Mouse (Mus musculus): ENCODE results near the gene Rpl4. TPM values are rescaled to one million over a fixed set of nuclear protein-coding genes. Genes with fewer than 3 reads are reported as not detected.

The Rpl4 gene
- total and polyA plus RNA-seq, 3 experiments: 1,956 to 4,069 (median 1,996) TPM

- Histone ChIP-seq H3K79me2 (replicated peaks; ENCODE audit: control insufficient read depth, extremely low read depth, insufficient read depth, poor library complexity, severe bottlenecking) (no peaks in the 10 kb centered on the region), H3K36me3 (replicated peaks in 1 of 2; ENCODE audit: control insufficient read depth in 1 of 2, insufficient read depth in 1 of 2, low read length in 1 of 2) (peaks cover 26 to 90% of the 10 kb centered on the region in 2 experiments), H3K4me2 (ENCODE audit: insufficient read depth, low read depth, poor library complexity, severe bottlenecking) (no peak overlapping the region), H3K9me3 (replicated peaks; ENCODE audit: low read length) (no peaks in the 10 kb centered on the region), H3K9ac (ENCODE audit: insufficient read depth, low read depth) (no peak overlapping the region), H3K27ac (ENCODE audit: insufficient read depth, low read depth) (no peak overlapping the region), H3K27me3 (replicated peaks) (no peaks in the 10 kb centered on the region), H3K4me1 (ENCODE audit: control insufficient read depth in 1 of 2, insufficient read depth in 2 of 2) (no peaks in the 10 kb centered on the region), H3K4me3 (replicated peaks in 1 of 3; ENCODE audit: low read depth in 2 of 3, low read length in 2 of 3, poor library complexity in 1 of 3) (no peak overlapping the region)
- TF ChIP-seq MEF2A (IDR thresholded peaks at IDR 0.05; ENCODE audit: borderline replicate concordance, low read depth, low read length) (no peak), POLR2A (IDR thresholded peaks at IDR 0.05; ENCODE audit: low read depth, low read length) (no peak), PAX5 (IDR thresholded peaks at IDR 0.05; ENCODE audit: low read length) (no peak), SMC3 (IDR thresholded peaks at IDR 0.05; ENCODE audit: low read depth, low read length) (no peak), MAZ (IDR thresholded peaks at IDR 0.05; ENCODE audit: low read depth, low read length) (no peak)
- dilution Hi-C loops (cut with MboI; ENCODE audit: extremely low pct_ligation_motif_present, extremely low pct_unique_long_range_greater_than_20kb, low sequenced_read_pairs): no loop called here
- DNase-seq (ENCODE audit: extremely low read depth): no peak
- in situ Hi-C loops (cut with MboI; ENCODE audit: low pct_ligation_motif_present, low pct_unique_long_range_greater_than_20kb, low sequenced_read_pairs): loop anchor here (10.0 kb wide), 1 partner anchor 61 kb away; the partner anchor contains the start of gene Map2k1
Measured at GRCm38 (mm10) chr9:64193879-64194278, 20.7 kb downstream of the Rpl4 start.

GRCm38 (mm10) chr9:64195554-64195953, 22.4 kb downstream of the Rpl4 start:
- no peak for DNase-seq (ENCODE audit: extremely low read depth)
- dilution Hi-C loops (cut with MboI; ENCODE audit: extremely low pct_ligation_motif_present, extremely low pct_unique_long_range_greater_than_20kb, low sequenced_read_pairs) (no loop called here), in situ Hi-C loops (cut with MboI; ENCODE audit: low pct_ligation_motif_present, low pct_unique_long_range_greater_than_20kb, low sequenced_read_pairs) (loop anchor here (10.0 kb wide), 1 partner anchor 59 kb away; the partner anchor contains the start of gene Map2k1)
- Histone ChIP-seq H3K4me1 (ENCODE audit: control insufficient read depth in 1 of 2, insufficient read depth in 2 of 2) (peaks cover 0 to 1% of the 10 kb centered on the region in 2 experiments; a peak in 1 of 4 replicates), H3K79me2 (replicated peaks; ENCODE audit: control insufficient read depth, extremely low read depth, insufficient read depth, poor library complexity, severe bottlenecking) (no peaks in the 10 kb centered on the region), H3K4me2 (ENCODE audit: insufficient read depth, low read depth, poor library complexity, severe bottlenecking) (no peak overlapping the region), H3K9me3 (replicated peaks; ENCODE audit: low read length) (no peaks in the 10 kb centered on the region), H3K27me3 (replicated peaks) (no peaks in the 10 kb centered on the region), H3K36me3 (replicated peaks in 1 of 2; ENCODE audit: control insufficient read depth in 1 of 2, insufficient read depth in 1 of 2, low read length in 1 of 2) (peaks cover 21 to 87% of the 10 kb centered on the region in 2 experiments), H3K9ac (ENCODE audit: insufficient read depth, low read depth) (no peak overlapping the region), H3K4me3 (replicated peaks in 1 of 3; ENCODE audit: low read depth in 2 of 3, low read length in 2 of 3, poor library complexity in 1 of 3) (no peak overlapping the region), H3K27ac (ENCODE audit: insufficient read depth, low read depth) (no peak overlapping the region)
- TF ChIP-seq NRF1 (IDR thresholded peaks at IDR 0.05; ENCODE audit: low read depth, low read length) (no peak), MYC (IDR thresholded peaks at IDR 0.05; ENCODE audit: low read depth, low read length) (no peak), TBP (conservative IDR thresholded peaks at IDR 0.05; ENCODE audit: low read depth, low read length) (no peak)

GRCm38 (mm10) chr9:64197524-64197923, 24.3 kb downstream of the Rpl4 start:
- TF ChIP-seq SIN3A (IDR thresholded peaks at IDR 0.05; ENCODE audit: low read length) (no peak), NRF1 (IDR thresholded peaks at IDR 0.05; ENCODE audit: low read depth, low read length) (no peak), MAFK (IDR thresholded peaks at IDR 0.05; ENCODE audit: insufficient replicate concordance, low read length) (no peak), IRF4 (IDR thresholded peaks at IDR 0.05; ENCODE audit: low read depth, low read length) (no peak), UBTF (IDR thresholded peaks at IDR 0.05; ENCODE audit: low read depth, low read length) (no peak), POLR2AphosphoS2 (IDR thresholded peaks at IDR 0.05; ENCODE audit: low read depth, low read length) (no peak), ZMIZ1 (IDR thresholded peaks at IDR 0.05; ENCODE audit: low read depth, low read length) (no peak), EP300 (IDR thresholded peaks at IDR 0.05; ENCODE audit: low read length) (no peak), RAD21 (IDR thresholded peaks at IDR 0.05; ENCODE audit: low read depth, low read length) (no peak), ELF1 (IDR thresholded peaks at IDR 0.05; ENCODE audit: low read depth, low read length) (no peak), POLR2A (IDR thresholded peaks at IDR 0.05; ENCODE audit: low read depth, low read length) (no peak), NELFE (IDR thresholded peaks at IDR 0.05; ENCODE audit: low read depth, low read length) (no peak), KAT2A (IDR thresholded peaks at IDR 0.05; ENCODE audit: insufficient replicate concordance, low read length) (no peak), ZKSCAN1 (IDR thresholded peaks at IDR 0.05; ENCODE audit: borderline replicate concordance, low read depth, low read length) (no peak), MYC (IDR thresholded peaks at IDR 0.05; ENCODE audit: low read depth, low read length) (no peak)
- Histone ChIP-seq H3K36me3 (replicated peaks in 1 of 2; ENCODE audit: control insufficient read depth in 1 of 2, insufficient read depth in 1 of 2, low read length in 1 of 2) (peaks cover 11 to 85% of the 10 kb centered on the region in 2 experiments), H3K9ac (ENCODE audit: insufficient read depth, low read depth) (no peak overlapping the region), H3K4me3 (replicated peaks in 1 of 3; ENCODE audit: low read depth in 2 of 3, low read length in 2 of 3, poor library complexity in 1 of 3) (no peak overlapping the region), H3K9me3 (replicated peaks; ENCODE audit: low read length) (no peaks in the 10 kb centered on the region), H3K79me2 (replicated peaks; ENCODE audit: control insufficient read depth, extremely low read depth, insufficient read depth, poor library complexity, severe bottlenecking) (no peaks in the 10 kb centered on the region), H3K4me2 (ENCODE audit: insufficient read depth, low read depth, poor library complexity, severe bottlenecking) (no peak overlapping the region), H3K27ac (ENCODE audit: insufficient read depth, low read depth) (no peak overlapping the region), H3K27me3 (replicated peaks) (no peaks in the 10 kb centered on the region), H3K4me1 (ENCODE audit: control insufficient read depth in 1 of 2, insufficient read depth in 2 of 2) (peaks cover 0 to 6% of the 10 kb centered on the region in 2 experiments; a peak in 2 of 4 replicates)
- dilution Hi-C loops (cut with MboI; ENCODE audit: extremely low pct_ligation_motif_present, extremely low pct_unique_long_range_greater_than_20kb, low sequenced_read_pairs): no loop called here
- in situ Hi-C loops (cut with MboI; ENCODE audit: low pct_ligation_motif_present, low pct_unique_long_range_greater_than_20kb, low sequenced_read_pairs): loop anchor here (10.0 kb wide), 1 partner anchor 57 kb away; the partner anchor contains the start of gene Map2k1
- no peak for DNase-seq (ENCODE audit: extremely low read depth)
